Mouse (Mus musculus) cortical plate, adult 2 months (tissue): Measurements from ENCODE around the gene Zfp644.

Source experiments
- CTCF ChIP-seq: fragments of 200-500 bp; IDR thresholded peaks from 2 replicates; pipeline ENCODE4 v1.5.1; 2011; ENCODE audit warnings: mild to moderate bottlenecking, control low read depth, low read length; ENCODE audit not compliant: insufficient read depth; ENCODE audit errors: extremely low read depth
- POLR2A ChIP-seq: fragments of 200-500 bp; IDR thresholded peaks from 2 replicates; pipeline ENCODE4 v1.6.1; 2011; ENCODE audit warnings: mild to moderate bottlenecking, low read length, control low read depth; ENCODE audit not compliant: insufficient read depth; ENCODE audit errors: extremely low read depth

DNA sequence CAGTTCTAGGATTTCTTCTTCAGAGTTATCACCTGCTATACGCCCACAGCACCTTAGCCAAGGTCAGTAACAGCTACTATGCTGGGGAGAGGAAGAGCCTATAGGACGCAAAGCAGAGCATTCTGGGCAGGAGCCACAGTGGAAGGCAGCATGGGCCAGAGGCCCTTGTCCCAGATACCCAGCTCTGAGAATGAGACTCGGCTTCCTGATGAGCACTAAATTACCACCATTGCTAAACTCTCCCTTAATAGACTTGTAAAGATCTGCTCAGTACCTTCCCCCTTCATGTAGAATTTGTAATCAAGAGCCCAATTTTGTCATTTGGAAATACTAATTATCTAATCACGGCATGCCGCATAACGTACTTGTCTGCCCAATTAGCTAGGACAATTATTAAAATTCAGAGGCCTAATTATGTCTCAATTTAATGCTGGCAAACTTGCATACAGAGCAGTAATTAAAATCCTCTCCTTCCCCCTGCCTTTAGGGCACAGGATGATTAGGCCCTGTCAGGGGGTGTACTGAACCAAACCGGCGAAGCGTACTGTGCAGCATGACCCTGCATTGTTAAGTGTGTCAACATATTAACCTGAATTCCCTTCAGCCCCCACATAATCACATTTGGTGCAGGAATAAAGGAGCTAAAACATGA, 119.7 kb downstream of the Zfp644 start:
- TF ChIP-seq CTCF (no peak), POLR2A (no peak)
